Mouse (Mus musculus) R1 (cell line): ENCODE measurements at regions not wholly inside any gene's neighbourhood (a gene's known extent, or its start where the extent isn't known, plus 50 kb on each side); places are given as distances from the start of the nearest gene placed in this dataset.
"Not testable (repeated sequence)": the region's sequence is repeated elsewhere in the genome, so short reads cannot be mapped to it uniquely, and the experiment has no call there.

Experiments used
- DNase-seq: peaks from one replicate; pipeline ENCODE4 v3.0.0-alpha.2; 2018; ENCODE audit warnings: low read depth, low spot score

GRCm38 (mm10) chr9:4234796-4235195 is 74.5 kb downstream of the Aasdhppt start:
- peak; percentile 79 for DNase-seq

GRCm38 (mm10) chr9:4214571-4214970 is 94.7 kb downstream of the Aasdhppt start:
- peak; percentile 91 for DNase-seq

GRCm38 (mm10) chr9:4209987-4210476 is 99.2 kb downstream of the Aasdhppt start:
- DNase-seq, result no peak

GRCm38 (mm10) chr9:4192737-4193136 is 116.5 kb downstream of the Aasdhppt start:
- peak; percentile 81 for DNase-seq

- DNase-seq, result peak; percentile 80
Observed at GRCm38 (mm10) chr9:4156011-4156410, 153.3 kb downstream of the Aasdhppt start.

- DNase-seq, result not testable (repeated sequence)
Observed at GRCm38 (mm10) chr9:4138829-4139228, 170.4 kb downstream of the Aasdhppt start.

GRCm38 (mm10) chr9:4092518-4092917 is 216.8 kb downstream of the Aasdhppt start:
- no peak for DNase-seq

GRCm38 (mm10) chr9:4082668-4083067 is 226.6 kb downstream of the Aasdhppt start:
- peak; percentile 65 for DNase-seq

GRCm38 (mm10) chr9:4061037-4061436 is 248.2 kb downstream of the Aasdhppt start:
- DNase-seq, result peak; percentile 32

GRCm38 (mm10) chr9:4048749-4049148 is 260.5 kb downstream of the Aasdhppt start:
- DNase-seq, result no peak

- DNase-seq, result peak; percentile 65
Observed at GRCm38 (mm10) chr9:4047654-4048053, 261.6 kb downstream of the Aasdhppt start.

GRCm38 (mm10) chr9:4040871-4041665 is 268.2 kb downstream of the Aasdhppt start:
- DNase-seq, result no peak

- DNase-seq, result peak; percentile 83
Observed at GRCm38 (mm10) chr9:4027181-4027580, 282.1 kb downstream of the Aasdhppt start.

GRCm38 (mm10) chr9:4020093-4020492 is 289.2 kb downstream of the Aasdhppt start:
- peak; percentile 98 for DNase-seq

GRCm38 (mm10) chr9:3996686-3997085 is 312.6 kb downstream of the Aasdhppt start:
- DNase-seq, result peak; percentile 82

- DNase-seq, result peak; percentile 88
Observed at GRCm38 (mm10) chr9:3988383-3988782, 320.9 kb downstream of the Aasdhppt start.

GRCm38 (mm10) chr9:3987971-3988370 is 321.3 kb downstream of the Aasdhppt start:
- peak; percentile 98 for DNase-seq
